Mouse (Mus musculus): ENCODE results near the gene Slc35f1.

DNA sequence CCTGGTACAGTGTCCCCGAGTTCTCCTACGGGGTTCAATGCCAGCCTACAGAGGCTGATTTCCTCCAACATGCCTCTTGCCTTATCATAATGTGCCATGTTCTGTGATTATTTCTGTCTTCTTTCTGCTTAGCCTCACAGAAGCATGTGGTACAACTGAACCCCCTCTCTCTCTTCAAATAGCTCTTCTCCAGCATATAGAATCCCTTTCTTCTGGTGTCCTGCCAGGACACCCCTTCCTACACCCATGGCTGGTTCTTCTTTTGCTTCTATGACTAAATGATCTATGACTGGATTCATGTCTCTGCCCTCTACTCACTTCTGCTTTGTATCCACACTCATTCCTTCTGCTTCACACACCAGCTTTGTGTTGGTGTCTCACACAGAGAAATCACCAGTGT, 430.3 kb downstream of the Slc35f1 start:
- TF ChIP-seq ETS1 (IDR thresholded peaks at IDR 0.05; ENCODE audit: low read depth, low read length) (no peak), CTCF (IDR thresholded peaks at IDR 0.05 in 2 of 3, conservative IDR thresholded peaks at IDR 0.05 in 1 of 3; ENCODE audit: control insufficient read depth in 1 of 3, insufficient read depth in 1 of 3, low read depth in 2 of 3, low read length in 3 of 3, poor library complexity in 1 of 3, severe bottlenecking in 1 of 3) (no peak), E2F4 (IDR thresholded peaks at IDR 0.05; ENCODE audit: borderline replicate concordance, low read depth, low read length) (no peak), ELF1 (IDR thresholded peaks at IDR 0.05; ENCODE audit: low read depth, low read length) (no peak), BHLHE40 (IDR thresholded peaks at IDR 0.05; ENCODE audit: borderline replicate concordance, low read depth, low read length) (no peak), ZC3H11A (IDR thresholded peaks at IDR 0.05; ENCODE audit: low read depth, low read length) (no peak), POLR2A (IDR thresholded peaks at IDR 0.05; ENCODE audit: control insufficient read depth in 1 of 2, insufficient read depth in 1 of 2, low read depth in 1 of 2, low read length in 2 of 2, poor library complexity in 1 of 2) (no peak), EP300 (IDR thresholded peaks at IDR 0.05; ENCODE audit: low read depth in 1 of 2, low read length in 2 of 2) (no peak), TBP (IDR thresholded peaks at IDR 0.05; ENCODE audit: low read depth, low read length) (no peak)

Data from MEL (cell line).